Mouse (Mus musculus): ENCODE data around the gene Kansl2. TPM values are rescaled to one million over a fixed set of nuclear protein-coding genes. Genes with fewer than 3 reads are reported as not detected.

Gene Kansl2
- total and polyA plus RNA-seq, 2 experiments from 2014 or later: 53.3 to 95.1 TPM

- ATAC-seq (no peak), DNase-seq (ENCODE audit: low spot score) (no peak)
- no peaks in the 10 kb centered on the region for H3K9me3 ChIP-seq (ENCODE audit: low read length)
- H3K27me3 ChIP-seq (ENCODE audit: insufficient read depth, low read length): no peaks in the 10 kb centered on the region
- no peak overlapping the region for H3K9ac ChIP-seq (replicated peaks; ENCODE audit: low read length)
- no peaks in the 10 kb centered on the region for H3K36me3 ChIP-seq (ENCODE audit: insufficient read depth, low read length)
- H3K4me3 ChIP-seq (ENCODE audit: low read length): no peak overlapping the region
- H3K4me1 ChIP-seq (ENCODE audit: insufficient read depth, low read length): peaks cover 3% of the 10 kb centered on the region; the same call in 1 of the 2 replicates
- H3K27ac ChIP-seq: no peak overlapping the region
- H3K4me2 ChIP-seq (ENCODE audit: low read depth, low read length): no peak overlapping the region
- WGBS: 79% methylated on average over 18 of the region's 18 CpGs
- TF ChIP-seq CTCF (IDR thresholded peaks at IDR 0.05; ENCODE audit: low read depth): no peak
Measured at GRCm38 (mm10) chr15:98483907-98484886, 49.9 kb downstream of the Kansl2 start.

GRCm38 (mm10) chr15:98482701-98483100, 51.4 kb downstream of the Kansl2 start, which contains the start of gene Lalba:
Lalba (minus strand) TSS chr15:98482721.
- Histone ChIP-seq H3K4me1 (ENCODE audit: insufficient read depth, low read length) (peaks cover 3% of the 10 kb centered on the region; the same call in 1 of the 2 replicates), H3K36me3 (ENCODE audit: insufficient read depth, low read length) (no peaks in the 10 kb centered on the region), H3K27me3 (ENCODE audit: insufficient read depth, low read length) (no peaks in the 10 kb centered on the region), H3K9ac (replicated peaks; ENCODE audit: low read length) (no peak within 1 kb of the TSS), H3K4me2 (ENCODE audit: low read depth, low read length) (no peak within 1 kb of the TSS), H3K27ac (no peak within 1 kb of the TSS), H3K4me3 (ENCODE audit: low read length) (no peak within 1 kb of the TSS), H3K9me3 (ENCODE audit: low read length) (no peaks in the 10 kb centered on the region)
- 47% methylated on average over 3 of the region's 3 CpGs for whole genome bisulfite sequencing
- no peak for TF ChIP-seq CTCF (IDR thresholded peaks at IDR 0.05; ENCODE audit: low read depth)
- ATAC-seq (no peak), DNase-seq (ENCODE audit: low spot score) (no peak)

- 77% methylated on average over 7 of the region's 7 CpGs for WGBS
- H3K27me3 ChIP-seq (ENCODE audit: insufficient read depth, low read length): no peaks in the 10 kb centered on the region
- no peak for DNase-seq (ENCODE audit: low spot score)
- no peak overlapping the region for H3K4me3 ChIP-seq (ENCODE audit: low read length)
- peaks cover 3% of the 10 kb centered on the region; the same call in 1 of the 2 replicates for H3K4me1 ChIP-seq (ENCODE audit: insufficient read depth, low read length)
- no peak overlapping the region for H3K4me2 ChIP-seq (ENCODE audit: low read depth, low read length)
- H3K9me3 ChIP-seq (ENCODE audit: low read length): no peaks in the 10 kb centered on the region
- H3K36me3 ChIP-seq (ENCODE audit: insufficient read depth, low read length): no peaks in the 10 kb centered on the region
- no peak for ATAC-seq
- H3K27ac ChIP-seq: no peak overlapping the region
- TF ChIP-seq CTCF (IDR thresholded peaks at IDR 0.05; ENCODE audit: low read depth): no peak
- H3K9ac ChIP-seq (replicated peaks; ENCODE audit: low read length): no peak overlapping the region
Measured at GRCm38 (mm10) chr15:98479568-98480102, 54.4 kb downstream of the Kansl2 start.

- Histone ChIP-seq H3K27ac (no peak overlapping the region), H3K4me2 (ENCODE audit: low read depth, low read length) (no peak overlapping the region), H3K9me3 (ENCODE audit: low read length) (no peaks in the 10 kb centered on the region), H3K27me3 (ENCODE audit: insufficient read depth, low read length) (no peaks in the 10 kb centered on the region), H3K4me3 (ENCODE audit: low read length) (no peak overlapping the region), H3K9ac (replicated peaks; ENCODE audit: low read length) (no peak overlapping the region), H3K36me3 (ENCODE audit: insufficient read depth, low read length) (no peaks in the 10 kb centered on the region), H3K4me1 (ENCODE audit: insufficient read depth, low read length) (no peaks in the 10 kb centered on the region)
- 64% methylated on average over 5 of the region's 5 CpGs for WGBS
- DNase-seq (ENCODE audit: low spot score) (no peak), ATAC-seq (no peak)
- no peak for TF ChIP-seq CTCF (IDR thresholded peaks at IDR 0.05; ENCODE audit: low read depth)
Measured at GRCm38 (mm10) chr15:98476281-98476680, 57.8 kb downstream of the Kansl2 start.

GRCm38 (mm10) chr15:98475382-98475781, 58.7 kb downstream of the Kansl2 start:
- ATAC-seq (no peak), DNase-seq (ENCODE audit: low spot score) (no peak)
- Histone ChIP-seq H3K27me3 (ENCODE audit: insufficient read depth, low read length) (no peaks in the 10 kb centered on the region), H3K4me1 (ENCODE audit: insufficient read depth, low read length) (no peaks in the 10 kb centered on the region), H3K4me3 (ENCODE audit: low read length) (no peak overlapping the region), H3K27ac (no peak overlapping the region), H3K9me3 (ENCODE audit: low read length) (no peaks in the 10 kb centered on the region), H3K9ac (replicated peaks; ENCODE audit: low read length) (no peak overlapping the region), H3K36me3 (ENCODE audit: insufficient read depth, low read length) (no peaks in the 10 kb centered on the region), H3K4me2 (ENCODE audit: low read depth, low read length) (no peak overlapping the region)
- peak; percentile 57 for TF ChIP-seq CTCF (IDR thresholded peaks at IDR 0.05; ENCODE audit: low read depth)
- WGBS: 56% methylated on average over 10 of the region's 10 CpGs

GRCm38 (mm10) chr15:98474958-98475357, 59.1 kb downstream of the Kansl2 start:
- no peak for ATAC-seq
- no peak overlapping the region for H3K9ac ChIP-seq (replicated peaks; ENCODE audit: low read length)
- DNase-seq (ENCODE audit: low spot score): no peak
- H3K36me3 ChIP-seq (ENCODE audit: insufficient read depth, low read length): no peaks in the 10 kb centered on the region
- H3K9me3 ChIP-seq (ENCODE audit: low read length): no peaks in the 10 kb centered on the region
- no peak for TF ChIP-seq CTCF (IDR thresholded peaks at IDR 0.05; ENCODE audit: low read depth)
- 81% methylated on average over 10 of the region's 10 CpGs for WGBS
- no peaks in the 10 kb centered on the region for H3K27me3 ChIP-seq (ENCODE audit: insufficient read depth, low read length)
- H3K4me3 ChIP-seq (ENCODE audit: low read length): no peak overlapping the region
- no peaks in the 10 kb centered on the region for H3K4me1 ChIP-seq (ENCODE audit: insufficient read depth, low read length)
- H3K27ac ChIP-seq: no peak overlapping the region
- H3K4me2 ChIP-seq (ENCODE audit: low read depth, low read length): no peak overlapping the region

Data from hindbrain, postnatal 0 days (tissue).